Mouse (Mus musculus): ENCODE measurements around the gene Apol9b.

- no peak for TF ChIP-seq CTCF (IDR thresholded peaks at IDR 0.05; ENCODE audit: low read depth, low read length)
- no peak for TF ChIP-seq POLR2A (IDR thresholded peaks at IDR 0.05; ENCODE audit: extremely low read depth, insufficient read depth, low read length)
Measured at GRCm38 (mm10) chr15:77746326-77746725, 17.5 kb downstream of the Apol9b start.

Measured in liver, adult 2 months (tissue).